Mouse (Mus musculus): ENCODE measurements around the gene Hoxd13. TPM values are rescaled to one million over a fixed set of nuclear protein-coding genes. Genes with fewer than 3 reads are reported as not detected.

The Hoxd13 gene
- polyA plus RNA-seq, 1 experiment, result not detected

DNA sequence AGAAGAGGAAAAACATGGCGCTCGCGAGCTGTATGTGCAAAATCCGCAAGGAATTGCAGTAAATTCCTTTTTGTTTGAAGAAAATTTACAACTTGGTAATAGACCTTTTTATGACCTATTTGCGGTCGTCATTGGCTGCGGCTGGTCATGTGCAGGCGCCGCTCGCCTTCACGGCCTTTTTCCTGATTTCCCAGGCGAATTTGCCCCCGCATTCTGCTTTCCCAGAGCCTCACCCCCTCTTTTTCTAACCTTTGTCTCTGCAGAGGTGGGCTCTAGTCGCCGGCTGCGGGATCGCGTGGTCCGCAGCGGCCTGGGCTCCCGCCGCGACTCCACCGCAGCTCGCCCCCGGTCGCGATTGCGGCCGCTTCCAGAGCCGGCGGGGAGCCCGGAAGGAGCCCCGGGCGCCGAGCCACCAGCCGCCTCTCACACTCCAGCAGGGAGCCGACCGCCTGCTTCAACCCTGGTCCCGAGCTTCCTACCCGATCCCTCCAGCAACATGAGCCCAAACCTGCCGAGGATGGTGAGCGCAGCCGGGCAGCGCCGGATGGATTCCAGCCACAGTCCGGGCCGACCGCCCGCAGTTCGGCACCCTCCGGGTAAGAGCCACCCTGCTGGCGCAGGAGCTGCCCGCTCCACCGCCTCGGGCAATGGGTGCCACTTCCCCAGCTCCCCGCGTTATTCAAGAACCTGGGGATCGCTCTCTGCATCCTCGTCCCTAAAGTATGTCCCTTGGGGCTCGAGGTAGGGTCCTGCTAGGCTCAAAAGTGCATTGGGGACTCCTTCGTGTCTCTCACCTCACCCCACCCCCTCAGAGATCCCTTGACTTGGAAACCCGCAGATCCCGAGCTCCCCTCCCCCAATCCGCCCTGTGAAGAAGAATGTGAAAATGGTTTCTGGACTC is 43.9 kb downstream of the Hoxd13 start, which contains the start of the genes Hoxd3 and Hoxd4:
TSS of gene Hoxd3 (plus strand) at position 207 of the 901 bp plus-strand sequence.
TSS of gene Hoxd4 (plus strand) at position 209 of the 901 bp plus-strand sequence.
- Histone ChIP-seq H3K4me3 (no peak within 1 kb of the TSS), H3K4me2 (ENCODE audit: low read depth) (no peak within 1 kb of the TSS), H3ac (ENCODE audit: control insufficient read depth, insufficient read length) (no peak within 1 kb of the TSS), H3K79me2 (ENCODE audit: control insufficient read depth, insufficient read depth) (no peaks in the 10 kb centered on the region), H3K36me3 (ENCODE audit: control insufficient read depth, insufficient read depth) (no peaks in the 10 kb centered on the region), H3K27me3 (ENCODE audit: control insufficient read depth, insufficient read depth, insufficient read length) (peaks cover 45% of the 10 kb centered on the region)
- TF ChIP-seq POLR2A (IDR thresholded peaks at IDR 0.05; ENCODE audit: insufficient read length, low read depth) (no peak), MYOD1 (IDR thresholded peaks at IDR 0.05; ENCODE audit: control insufficient read depth in 1 of 3, insufficient read length in 2 of 3, low read depth in 2 of 3) (no peak), POLR2AphosphoS2 (IDR thresholded peaks at IDR 0.05; ENCODE audit: insufficient read length, low read depth) (no peak), TCF3 (IDR thresholded peaks at IDR 0.05; ENCODE audit: insufficient read length, low read depth) (no peak), E2F4 (IDR thresholded peaks at IDR 0.05; ENCODE audit: insufficient read depth) (no peak), MAX (IDR thresholded peaks at IDR 0.05; ENCODE audit: low read depth) (no peak), TCF12 (IDR thresholded peaks at IDR 0.05; ENCODE audit: insufficient read depth, poor library complexity, severe bottlenecking) (no peak), REST (IDR thresholded peaks at IDR 0.05; ENCODE audit: insufficient read depth, insufficient read length) (no peak), SRF (IDR thresholded peaks at IDR 0.05; ENCODE audit: control insufficient read depth, insufficient read length, low read depth) (no peak), MYOG (IDR thresholded peaks at IDR 0.05; ENCODE audit: control insufficient read depth in 1 of 3, insufficient read depth in 1 of 3, insufficient read length in 2 of 3, low read depth in 2 of 3) (no peak), CEBPB (IDR thresholded peaks at IDR 0.05; ENCODE audit: insufficient read depth, poor library complexity, severe bottlenecking) (no peak)

DNA sequence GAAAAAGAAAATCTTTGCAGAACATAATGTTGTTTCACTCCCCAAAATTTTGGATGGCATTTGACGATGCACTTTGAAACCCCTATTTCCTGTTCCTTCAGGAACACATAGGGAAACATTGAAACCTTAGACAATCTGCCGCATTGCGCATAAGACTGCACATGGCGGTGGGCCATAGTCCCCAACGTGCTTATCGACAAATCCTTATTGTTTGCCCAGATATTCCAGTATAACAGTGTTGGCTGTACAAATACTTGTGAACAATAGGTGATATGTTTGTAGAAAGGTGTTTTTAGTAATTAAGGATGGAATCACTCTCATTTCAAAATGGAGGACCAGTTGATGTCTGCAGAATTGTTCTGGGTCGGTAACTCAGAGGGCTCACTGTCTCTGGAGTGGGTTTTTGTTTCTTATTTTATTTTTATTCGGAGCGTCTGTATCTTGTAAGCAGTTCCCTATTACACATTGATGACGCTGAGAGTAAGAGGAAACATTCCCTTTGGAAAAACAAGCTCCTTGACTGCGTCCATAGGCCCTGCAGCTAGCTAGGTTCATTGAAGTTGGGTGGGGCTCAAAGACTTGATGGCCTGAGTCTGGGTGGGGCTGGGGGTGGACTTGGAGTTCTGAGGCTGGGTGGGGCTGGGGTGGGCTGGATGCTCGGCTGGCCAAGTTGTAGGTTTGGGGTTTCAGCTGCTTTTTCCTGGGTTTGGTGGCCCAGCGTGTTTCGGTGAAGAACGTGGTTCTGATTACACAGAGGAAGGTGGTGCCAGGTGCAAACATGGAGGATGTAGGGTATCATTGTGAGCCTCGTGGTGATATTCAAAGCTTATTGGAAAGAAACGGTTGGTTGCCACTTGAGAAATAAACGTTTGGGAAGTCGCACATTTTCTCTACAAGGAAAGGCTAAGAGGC is 45.4 kb downstream of the Hoxd13 start:
- no peak overlapping the region for H3K4me3 ChIP-seq
- no peaks in the 10 kb centered on the region for H3K79me2 ChIP-seq (ENCODE audit: control insufficient read depth, insufficient read depth)
- H3ac ChIP-seq (ENCODE audit: control insufficient read depth, insufficient read length), result no peak overlapping the region
- H3K36me3 ChIP-seq (ENCODE audit: control insufficient read depth, insufficient read depth), result no peaks in the 10 kb centered on the region
- peaks cover 39% of the 10 kb centered on the region for H3K27me3 ChIP-seq (ENCODE audit: control insufficient read depth, insufficient read depth, insufficient read length)
- no peak for TF ChIP-seq SRF (IDR thresholded peaks at IDR 0.05; ENCODE audit: control insufficient read depth, insufficient read length, low read depth)
- TF ChIP-seq MYOG (IDR thresholded peaks at IDR 0.05; ENCODE audit: control insufficient read depth in 1 of 3, insufficient read depth in 1 of 3, insufficient read length in 2 of 3, low read depth in 2 of 3), result no peak
- no peak overlapping the region for H3K4me2 ChIP-seq (ENCODE audit: low read depth)

DNA sequence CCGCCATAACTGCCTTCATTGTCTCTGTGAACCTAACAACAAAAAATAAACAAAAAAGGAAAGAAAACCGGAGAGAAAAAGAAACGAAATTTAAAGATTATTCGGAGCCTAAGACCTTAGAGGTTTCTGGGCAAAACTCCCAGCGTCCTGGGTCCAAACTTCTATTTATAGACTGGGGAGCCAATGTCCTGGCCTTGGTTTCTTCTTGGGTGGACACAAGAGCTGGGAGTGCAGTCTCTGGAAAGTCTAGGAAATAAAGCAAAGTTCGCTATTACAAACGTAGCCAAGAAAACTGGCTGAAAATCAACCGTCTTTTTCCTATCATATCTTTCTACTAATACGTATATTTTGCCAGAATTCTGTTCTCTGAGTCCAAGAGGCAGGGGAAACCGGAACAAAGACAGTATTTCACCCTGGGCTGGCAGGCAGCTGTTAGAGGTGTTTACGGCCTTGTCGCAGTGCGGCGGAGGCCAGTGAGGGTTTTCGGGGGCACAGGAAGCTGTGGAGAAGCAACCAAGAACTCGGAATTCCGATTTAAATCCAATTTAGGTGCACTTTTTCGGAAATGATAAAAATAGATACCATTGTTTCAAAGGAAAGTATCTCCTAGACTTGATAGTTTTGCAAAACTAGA is 46.2 kb downstream of the Hoxd13 start:
- no peak overlapping the region for H3K4me2 ChIP-seq (ENCODE audit: low read depth)
- H3ac ChIP-seq (ENCODE audit: control insufficient read depth, insufficient read length), result no peak overlapping the region
- H3K4me3 ChIP-seq, result no peak overlapping the region
- no peaks in the 10 kb centered on the region for H3K79me2 ChIP-seq (ENCODE audit: control insufficient read depth, insufficient read depth)
- H3K36me3 ChIP-seq (ENCODE audit: control insufficient read depth, insufficient read depth), result no peaks in the 10 kb centered on the region
- H3K27me3 ChIP-seq (ENCODE audit: control insufficient read depth, insufficient read depth, insufficient read length), result peaks cover 39% of the 10 kb centered on the region
- TF ChIP-seq CEBPB (IDR thresholded peaks at IDR 0.05; ENCODE audit: insufficient read depth, poor library complexity, severe bottlenecking) (no peak), SRF (IDR thresholded peaks at IDR 0.05; ENCODE audit: control insufficient read depth, insufficient read length, low read depth) (no peak), MYOG (IDR thresholded peaks at IDR 0.05; ENCODE audit: control insufficient read depth in 1 of 3, insufficient read depth in 1 of 3, insufficient read length in 2 of 3, low read depth in 2 of 3) (no peak), POLR2A (IDR thresholded peaks at IDR 0.05; ENCODE audit: insufficient read length, low read depth) (no peak), TCF3 (IDR thresholded peaks at IDR 0.05; ENCODE audit: insufficient read length, low read depth) (no peak), POLR2AphosphoS2 (IDR thresholded peaks at IDR 0.05; ENCODE audit: insufficient read length, low read depth) (no peak), MYOD1 (IDR thresholded peaks at IDR 0.05; ENCODE audit: control insufficient read depth in 1 of 3, insufficient read length in 2 of 3, low read depth in 2 of 3) (no peak), TCF12 (IDR thresholded peaks at IDR 0.05; ENCODE audit: insufficient read depth, poor library complexity, severe bottlenecking) (no peak), USF1 (IDR thresholded peaks at IDR 0.05; ENCODE audit: low read depth) (no peak), REST (IDR thresholded peaks at IDR 0.05; ENCODE audit: insufficient read depth, insufficient read length) (no peak), MAX (IDR thresholded peaks at IDR 0.05; ENCODE audit: low read depth) (no peak), E2F4 (IDR thresholded peaks at IDR 0.05; ENCODE audit: insufficient read depth) (no peak)

DNA sequence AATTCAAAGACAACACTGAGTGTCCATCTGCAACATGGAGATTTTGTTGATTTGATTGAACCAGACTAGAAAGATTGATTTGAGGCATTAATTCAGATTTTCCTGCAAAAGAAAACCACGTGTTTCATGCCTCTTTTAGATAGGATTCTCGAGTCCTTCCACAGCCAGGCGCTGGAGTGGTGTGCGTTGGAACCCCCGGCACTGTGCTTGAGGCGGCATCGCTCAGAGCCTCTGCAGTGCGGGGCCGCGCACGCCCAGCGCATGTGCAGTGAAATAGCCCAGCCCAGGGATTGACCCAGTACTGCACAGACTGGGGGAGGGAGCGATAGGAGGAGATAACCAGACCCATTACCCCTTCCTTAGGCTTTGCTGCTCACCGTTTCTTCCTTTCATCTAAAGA is 46.8 kb downstream of the Hoxd13 start:
- H3K4me2 ChIP-seq (ENCODE audit: low read depth), result peak overlapping the region; percentile 48

More for the DNA sequence above, 46.8 kb downstream of the Hoxd13 start:
- no peaks in the 10 kb centered on the region for H3K36me3 ChIP-seq (ENCODE audit: control insufficient read depth, insufficient read depth)
- H3ac ChIP-seq (ENCODE audit: control insufficient read depth, insufficient read length), result no peak overlapping the region
- no peak for TF ChIP-seq USF1 (IDR thresholded peaks at IDR 0.05; ENCODE audit: low read depth)
- no peak for TF ChIP-seq MYOG (IDR thresholded peaks at IDR 0.05; ENCODE audit: control insufficient read depth in 1 of 3, insufficient read depth in 1 of 3, insufficient read length in 2 of 3, low read depth in 2 of 3)
- no peak for TF ChIP-seq TCF3 (IDR thresholded peaks at IDR 0.05; ENCODE audit: insufficient read length, low read depth)
- TF ChIP-seq MAX (IDR thresholded peaks at IDR 0.05; ENCODE audit: low read depth), result no peak
- H3K27me3 ChIP-seq (ENCODE audit: control insufficient read depth, insufficient read depth, insufficient read length), result peaks cover 33% of the 10 kb centered on the region
- H3K79me2 ChIP-seq (ENCODE audit: control insufficient read depth, insufficient read depth), result no peaks in the 10 kb centered on the region
- H3K4me3 ChIP-seq, result no peak overlapping the region
